Comparison of ENCODE assay signal across 7 mouse cellular contexts in genomic region chr1:156420671-156421297, GRCm38 (mm10). TPM values are rescaled to one million over a fixed set of nuclear protein-coding genes. Genes with fewer than 3 reads are reported as not detected.
DNase-seq lines count a peak whose midpoint lies in the region; ATAC-seq lines count a peak whose summit lies in the region.

Gene Axdnd1 (minus strand): TSS chr1:156421159.

- peaks cover 6% of the 10 kb centered on the region for H3K4me1 ChIP-seq in embryonic facial prominence, embryonic 10.5 days
- H3K4me1 ChIP-seq in limb, embryonic 11.5 days (ENCODE audit: control insufficient read depth, insufficient read depth, low read length): no peaks in the 10 kb centered on the region
- 0 out of 2 replicates have a peak, but pooled peaks cover 3% of the 10 kb centered on the region for H3K4me1 ChIP-seq in midbrain, embryonic 14.5 days (ENCODE audit: control insufficient read depth, insufficient read depth, low read length)

- WGBS in embryonic facial prominence, embryonic 10.5 days: under 1% methylated on average over 44 of the region's 44 CpGs
- under 1% methylated on average over 44 of the region's 44 CpGs for WGBS in limb, embryonic 11.5 days
- under 1% methylated on average over 44 of the region's 44 CpGs for WGBS in midbrain, embryonic 14.5 days

- peak within 1 kb of the TSS; percentile 43; the same call in 1 of the 2 replicates for H3K9ac ChIP-seq in limb, embryonic 11.5 days (ENCODE audit: low read length)
- H3K9ac ChIP-seq in midbrain, embryonic 14.5 days (replicated peaks; ENCODE audit: low read length): peak within 1 kb of the TSS; percentile 42

- H3K9me3 ChIP-seq in embryonic facial prominence, embryonic 10.5 days: peaks cover 4% of the 10 kb centered on the region; the same call in 1 of the 2 replicates
- no peaks in the 10 kb centered on the region for H3K9me3 ChIP-seq in limb, embryonic 11.5 days (ENCODE audit: control insufficient read depth, low read length)
- no peaks in the 10 kb centered on the region for H3K9me3 ChIP-seq in midbrain, embryonic 14.5 days (ENCODE audit: control insufficient read depth, low read length)

- DNase-seq in adrenal gland, postnatal 10 days: peak; percentile 91
- peak; percentile 90 for DNase-seq in embryonic facial prominence, embryonic 10.5 days (ENCODE audit: low spot score)
- DNase-seq in heart, adult 11 months: peak; percentile 99
- DNase-seq in kidney, adult 18-20 months: peak; percentile 88
- peak; percentile 86 for DNase-seq in limb, embryonic 11.5 days (ENCODE audit: low spot score)
- DNase-seq in midbrain, embryonic 14.5 days: peak; percentile 94
- peak; percentile 83 for DNase-seq in spleen, adult 18-20 months

- peaks cover 6% of the 10 kb centered on the region; the same call in 1 of the 2 replicates for H3K36me3 ChIP-seq in embryonic facial prominence, embryonic 10.5 days (replicated peaks)
- H3K36me3 ChIP-seq in limb, embryonic 11.5 days (ENCODE audit: control insufficient read depth, insufficient read depth, low read length): no peaks in the 10 kb centered on the region
- no peaks in the 10 kb centered on the region for H3K36me3 ChIP-seq in midbrain, embryonic 14.5 days (ENCODE audit: control insufficient read depth, insufficient read depth, low read length)

- ATAC-seq in limb, embryonic 11.5 days (ENCODE audit: insufficient number of reproducible peaks, low FRiP score, low TSS enrichment, low read depth): peak; percentile 92
- ATAC-seq in midbrain, embryonic 14.5 days (ENCODE audit: low FRiP score, low TSS enrichment): peak; percentile 94

- peak within 1 kb of the TSS; percentile 80 for H3K27ac ChIP-seq in embryonic facial prominence, embryonic 10.5 days (replicated peaks)
- no peak within 1 kb of the TSS for H3K27ac ChIP-seq in limb, embryonic 11.5 days (replicated peaks; ENCODE audit: low read depth, low read length)
- no peak within 1 kb of the TSS for H3K27ac ChIP-seq in midbrain, embryonic 14.5 days (replicated peaks; ENCODE audit: low read depth, low read length)

- H3K27me3 ChIP-seq in embryonic facial prominence, embryonic 10.5 days (replicated peaks; ENCODE audit: low read depth, poor library complexity, severe bottlenecking): no peaks in the 10 kb centered on the region
- no peaks in the 10 kb centered on the region for H3K27me3 ChIP-seq in limb, embryonic 11.5 days (ENCODE audit: control insufficient read depth, insufficient read depth, low read length)
- no peaks in the 10 kb centered on the region for H3K27me3 ChIP-seq in midbrain, embryonic 14.5 days (ENCODE audit: control insufficient read depth, insufficient read depth, low read length)

- peak within 1 kb of the TSS; percentile 47 for H3K4me2 ChIP-seq in limb, embryonic 11.5 days (ENCODE audit: low read depth, severe bottlenecking)
- H3K4me2 ChIP-seq in midbrain, embryonic 14.5 days (ENCODE audit: low read length): peak within 1 kb of the TSS; percentile 72

- H3K4me3 ChIP-seq in embryonic facial prominence, embryonic 10.5 days: peak within 1 kb of the TSS; percentile 73
- H3K4me3 ChIP-seq in limb, embryonic 11.5 days (ENCODE audit: low read depth, low read length): peak within 1 kb of the TSS; percentile 53
- peak within 1 kb of the TSS; percentile 60 for H3K4me3 ChIP-seq in midbrain, embryonic 14.5 days (replicated peaks; ENCODE audit: low read depth, low read length)

RNA-seq across cellular contexts. Expression of gene Axdnd1, which starts in this region (rescaled TPM):
- 1 to 10 TPM in 1 of 2 experiments, under 1 TPM in 1; 0.78 to 1.1 TPM for total RNA-seq in adrenal gland, postnatal 10 days (2021)
- 0.28 and 0.30 TPM in 2 replicates for polyA plus RNA-seq in embryonic facial prominence, embryonic 10.5 days (2016; fragmentation: Nextera tagmentation; extraction: Ambion mirVana)
- 0.12 and 0.54 TPM in 2 replicates for polyA plus RNA-seq in limb, embryonic 11.5 days (2014; fragmentation: Nextera tagmentation; extraction: Ambion mirVana)
- polyA plus RNA-seq in midbrain, embryonic 14.5 days (2014; fragmentation: Nextera tagmentation; extraction: Ambion mirVana): 0.09 and 0.50 TPM in 2 replicates

Comparison
In these comparisons a context has a peak if more than half of its experiments do, and no peak if none do; other contexts are left out.
1. Peak in DNase-seq, H3K4me3 ChIP-seq and H3K27ac ChIP-seq in embryonic facial prominence, embryonic 10.5 days; RNA of the gene not detected or under 1 TPM.
2. Peak in DNase-seq, ATAC-seq, H3K4me3 ChIP-seq, H3K9ac ChIP-seq and H3K4me2 ChIP-seq in limb, embryonic 11.5 days; RNA of the gene not detected or under 1 TPM.
3. Peak in DNase-seq, ATAC-seq, H3K4me3 ChIP-seq, H3K9ac ChIP-seq and H3K4me2 ChIP-seq in midbrain, embryonic 14.5 days; RNA of the gene not detected or under 1 TPM.